Mouse (Mus musculus): ENCODE results near the gene Fryl.
A peak's percentile ranks its signal among the peaks of the same experiment; 100 is the strongest.

Fryl gene

GRCm38 (mm10) chr5:73257096-73257495 is 677 bp upstream of the Fryl start:
- DNase-seq (ENCODE audit: low spot score), result no peak

GRCm38 (mm10) chr5:73255321-73256251 is 833 bp downstream of the Fryl start:
- DNase-seq (ENCODE audit: low spot score), result peak; percentile 53

- peak; percentile 20 for DNase-seq (ENCODE audit: low spot score)
Observed at GRCm38 (mm10) chr5:73254660-73255059, 1.8 kb downstream of the Fryl start.

GRCm38 (mm10) chr5:73252739-73253138 is 3.7 kb downstream of the Fryl start:
- DNase-seq (ENCODE audit: low spot score), result no peak

- DNase-seq (ENCODE audit: low spot score), result no peak
Observed at GRCm38 (mm10) chr5:73249341-73249740, 7.1 kb downstream of the Fryl start.

GRCm38 (mm10) chr5:73248211-73248610 is 8.2 kb downstream of the Fryl start:
- no peak for DNase-seq (ENCODE audit: low spot score)

GRCm38 (mm10) chr5:73246414-73246813 is 10.0 kb downstream of the Fryl start:
- no peak for DNase-seq (ENCODE audit: low spot score)

GRCm38 (mm10) chr5:73244403-73244802 is 12.0 kb downstream of the Fryl start:
- peak; percentile 24 for DNase-seq (ENCODE audit: low spot score)

- DNase-seq (ENCODE audit: low spot score), result no peak
Observed at GRCm38 (mm10) chr5:73241966-73242365, 14.5 kb downstream of the Fryl start.

- DNase-seq (ENCODE audit: low spot score), result no peak
Observed at GRCm38 (mm10) chr5:73241332-73241731, 15.1 kb downstream of the Fryl start.

- DNase-seq (ENCODE audit: low spot score), result no peak
Observed at GRCm38 (mm10) chr5:73240391-73240790, 16.0 kb downstream of the Fryl start.

GRCm38 (mm10) chr5:73236894-73237334 is 19.5 kb downstream of the Fryl start:
- no peak for DNase-seq (ENCODE audit: low spot score)

GRCm38 (mm10) chr5:73235201-73235600 is 21.2 kb downstream of the Fryl start:
- DNase-seq (ENCODE audit: low spot score), result no peak

- DNase-seq (ENCODE audit: low spot score), result peak; percentile 27
Observed at GRCm38 (mm10) chr5:73233018-73233881, 23.2 kb downstream of the Fryl start.

- no peak for DNase-seq (ENCODE audit: low spot score)
Observed at GRCm38 (mm10) chr5:73232267-73232666, 24.2 kb downstream of the Fryl start.

GRCm38 (mm10) chr5:73231835-73232234 is 24.6 kb downstream of the Fryl start:
- DNase-seq (ENCODE audit: low spot score), result no peak

- DNase-seq (ENCODE audit: low spot score), result no peak
Observed at GRCm38 (mm10) chr5:73230171-73230570, 26.2 kb downstream of the Fryl start.

GRCm38 (mm10) chr5:73229467-73229866 is 27.0 kb downstream of the Fryl start:
- DNase-seq (ENCODE audit: low spot score), result no peak

GRCm38 (mm10) chr5:73228291-73229049 is 27.9 kb downstream of the Fryl start:
- DNase-seq (ENCODE audit: low spot score), result no peak

GRCm38 (mm10) chr5:73227518-73228101 is 28.8 kb downstream of the Fryl start:
- no peak for DNase-seq (ENCODE audit: low spot score)

GRCm38 (mm10) chr5:73223065-73223464 is 33.4 kb downstream of the Fryl start:
- no peak for DNase-seq (ENCODE audit: low spot score)

- no peak for DNase-seq (ENCODE audit: low spot score)
Observed at GRCm38 (mm10) chr5:73222397-73222796, 34.0 kb downstream of the Fryl start.
